Mouse (Mus musculus) frontal cortex, adult 2 months (tissue): Measurements from ENCODE around the gene Gm7247. TPM values are rescaled to one million over a fixed set of nuclear protein-coding genes. Genes with fewer than 3 reads are reported as not detected.
"Not testable (repeated sequence)": the region's sequence is repeated elsewhere in the genome, so short reads cannot be mapped to it uniquely, and the experiment has no call there.

Source experiments
- DNase-seq, 2 experiments: peaks; one replicate each; pipeline ENCODE4 v3.0.0; 2022; ENCODE audit warnings: low spot score in 1 of 2; ENCODE audit errors: extremely low spot score in 1 of 2
- polyA plus RNA-seq: library from polyadenylated mRNA; depleted of rRNA; stranded (reverse); fragments of >200 nt; gene quantifications from 2 replicates; pipeline ENCODE4 v1.2.3, GENCODE M21; 2012; rRNA removed

The Gm7247 gene
- polyA plus RNA-seq, 1 experiment = not detected

DNA sequence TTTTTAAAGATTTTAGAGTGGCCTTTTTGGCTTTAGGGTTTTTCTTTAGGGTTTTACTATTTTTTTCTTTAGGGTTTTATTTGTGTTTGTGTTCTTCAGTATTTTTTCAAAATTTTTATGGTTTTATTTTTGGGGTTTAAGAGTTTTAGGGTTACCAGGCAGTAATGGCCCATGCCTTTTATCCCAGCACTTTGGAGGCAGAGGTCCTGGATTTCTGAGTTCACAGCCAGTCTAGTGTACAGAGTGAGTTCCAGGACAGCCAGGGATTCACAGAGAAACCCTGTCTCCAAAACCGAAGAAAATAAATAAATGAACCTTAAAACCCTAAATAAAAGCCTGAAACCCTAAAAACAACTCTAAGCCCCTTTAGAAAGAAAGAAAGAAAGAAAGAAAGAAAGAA, 124.6 kb downstream of the Gm7247 start:
- no peak for DNase-seq

GRCm38 (mm10) chr14:51495781-51496180, 134.2 kb downstream of the Gm7247 start:
- DNase-seq = no peak

GRCm38 (mm10) chr14:51496955-51497354, 135.4 kb downstream of the Gm7247 start:
- no peak for DNase-seq

DNA sequence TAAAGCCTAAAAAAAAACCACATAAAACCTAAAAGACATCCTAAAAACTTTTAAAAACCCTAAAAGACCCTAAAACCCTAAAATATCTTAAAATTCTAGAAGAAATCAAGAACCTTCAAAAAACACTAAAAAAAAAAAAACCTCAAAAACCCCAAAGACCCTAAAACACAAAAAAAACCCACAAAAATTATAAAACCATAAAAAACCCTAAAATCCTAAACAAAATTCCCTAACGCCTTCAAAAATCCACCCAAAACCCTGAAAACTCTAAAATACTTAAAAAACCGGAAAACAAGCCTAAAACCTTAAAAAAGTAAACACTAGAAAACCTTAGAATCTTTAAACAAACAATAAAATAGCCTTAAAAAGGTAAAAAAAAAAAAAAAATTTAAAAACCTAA, 136.4 kb downstream of the Gm7247 start:
- DNase-seq = no peak

GRCm38 (mm10) chr14:51499707-51500275, 138.2 kb downstream of the Gm7247 start:
- no peak for DNase-seq

GRCm38 (mm10) chr14:51500461-51500860, 138.9 kb downstream of the Gm7247 start:
- no peak for DNase-seq

GRCm38 (mm10) chr14:51507416-51507815, 145.9 kb downstream of the Gm7247 start:
- DNase-seq = no peak

DNA sequence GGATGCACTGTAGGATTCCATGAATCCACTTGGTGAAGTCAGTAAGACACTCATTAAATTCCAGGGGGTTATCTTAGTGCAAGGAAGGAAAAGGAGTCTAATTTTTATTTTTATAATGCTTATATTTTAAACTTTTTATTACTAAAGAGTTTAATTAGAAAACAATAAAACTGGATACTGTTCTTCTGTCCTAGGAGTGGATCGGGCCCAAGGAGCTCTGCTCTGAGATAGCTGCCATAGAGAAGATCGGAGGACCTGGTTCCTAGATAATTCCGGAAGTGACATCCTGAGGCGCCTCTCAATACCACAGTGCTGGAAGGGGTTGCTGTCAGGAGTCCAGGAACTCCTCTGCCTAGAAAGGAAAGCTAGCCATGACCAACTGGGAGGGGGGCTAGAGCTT, 190.9 kb downstream of the Gm7247 start, which contains the start of gene Gm5622:
Gene Gm5622, plus strand, starts transcription at position 301 of the 400 bp plus-strand sequence.
- DNase-seq = no peak

DNA sequence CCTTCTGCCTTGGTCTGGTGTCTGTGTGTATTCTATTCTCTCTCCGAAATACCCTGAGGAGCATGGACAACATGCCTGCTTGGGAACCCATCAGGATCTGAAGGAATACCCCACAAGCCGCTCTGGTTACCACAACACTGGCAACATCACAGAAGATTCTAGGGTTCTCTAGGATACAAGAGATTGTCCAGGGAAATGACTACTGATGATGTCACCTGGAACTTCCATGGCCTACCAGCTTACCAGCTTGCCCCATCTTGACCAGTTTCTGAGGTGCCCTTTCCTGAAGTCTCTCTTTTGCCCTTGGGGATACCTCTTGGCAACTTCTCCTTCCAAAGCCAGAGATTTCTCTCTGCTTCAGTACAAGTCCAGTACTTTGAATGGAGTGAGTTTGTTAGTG, 212.4 kb downstream of the Gm7247 start, which contains the start of gene Gm17175:
Gene Gm17175, minus strand, starts transcription at position 101 of the 400 bp plus-strand sequence.
- DNase-seq = not testable (repeated sequence)

DNA sequence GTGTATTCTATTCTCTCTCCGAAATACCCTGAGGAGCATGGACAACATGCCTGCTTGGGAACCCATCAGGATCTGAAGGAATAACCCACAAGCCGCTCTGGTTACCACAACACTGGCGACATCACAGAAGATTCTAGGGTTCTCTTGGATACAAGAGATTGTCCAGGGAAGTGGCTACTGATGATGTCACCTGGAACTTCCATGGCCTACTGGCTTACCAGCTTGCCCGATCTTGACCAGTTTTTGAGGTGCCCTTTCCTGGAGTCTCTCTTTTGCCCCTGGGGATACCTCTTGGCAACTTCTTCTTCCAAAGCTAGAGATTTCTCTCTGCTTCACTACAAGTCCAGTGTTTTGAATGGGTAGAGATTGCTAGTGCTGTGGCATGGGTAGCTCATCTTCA, 230.5 kb downstream of the Gm7247 start, which contains the start of gene Gm17174:
Gene Gm17174, minus strand, starts transcription at position 101 of the 400 bp plus-strand sequence.
- not testable (repeated sequence) for DNase-seq

DNA sequence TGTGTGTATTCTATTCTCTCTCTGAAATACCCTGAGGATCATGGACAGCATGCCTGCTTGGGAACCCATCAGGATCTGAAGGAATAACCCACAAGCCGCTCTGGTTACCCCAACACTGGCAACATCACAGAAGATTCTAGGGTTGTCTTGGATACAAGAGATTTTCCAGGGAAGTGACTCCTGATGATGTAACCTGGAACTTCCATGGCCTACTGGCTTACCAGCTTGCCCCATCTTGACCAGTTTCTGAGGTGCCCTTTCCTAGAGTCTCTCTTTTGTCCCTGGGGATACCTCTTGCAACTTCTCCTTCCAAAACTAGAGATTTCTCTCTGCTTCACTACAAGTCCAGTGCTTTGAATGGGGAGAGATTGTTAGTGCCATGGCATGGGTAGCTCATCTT, 249.7 kb downstream of the Gm7247 start, which contains the start of gene Gm17078:
Gene Gm17078, minus strand, starts transcription at position 101 of the 400 bp plus-strand sequence.
- DNase-seq = no peak

Other genes with a start within 250 kb of the Gm7247 start
- gene Eddm3b, start 247.3 kb upstream of the Gm7247 start, polyA plus RNA-seq = not detected in 2 replicates
- 0.38 and 0.56 TPM in 2 replicates for gene Rnase6, start 237.8 kb upstream of the Gm7247 start, polyA plus RNA-seq
- 0.72 and 0.99 TPM in 2 replicates for gene Rnase1, start 215.0 kb upstream of the Gm7247 start, polyA plus RNA-seq
- gene Rnase2b, start 199.5 kb upstream of the Gm7247 start, polyA plus RNA-seq = not detected in 2 replicates
- not detected in 2 replicates for gene Ang2, start 162.6 kb upstream of the Gm7247 start, polyA plus RNA-seq
- gene Ear14, start 158.4 kb upstream of the Gm7247 start, polyA plus RNA-seq = not detected in 2 replicates
- gene Rnase2a, start 105.6 kb upstream of the Gm7247 start, polyA plus RNA-seq = not detected in 2 replicates
- not detected in 2 replicates for gene Vmn2r88, start 49.1 kb downstream of the Gm7247 start, polyA plus RNA-seq
- gene Vmn2r89, start 90.1 kb downstream of the Gm7247 start, polyA plus RNA-seq = not detected in 2 replicates
- not detected in 2 replicates for gene Gm5622, start 191.0 kb downstream of the Gm7247 start, polyA plus RNA-seq
- not detected in 2 replicates for gene Gm17175, start 212.3 kb downstream of the Gm7247 start, polyA plus RNA-seq
- gene Gm17174, start 230.4 kb downstream of the Gm7247 start, polyA plus RNA-seq = not detected in 2 replicates
- not detected in 2 replicates for gene Gm17078, start 249.6 kb downstream of the Gm7247 start, polyA plus RNA-seq